Mouse (Mus musculus) natural killer cell, adult 2 months (primary cell): ENCODE data around the gene Znrf1.
"Not testable (repeated sequence)": the region's sequence is repeated elsewhere in the genome, so short reads cannot be mapped to it uniquely, and the experiment has no call there.

Source experiments
- DNase-seq, 2 experiments: peaks; one replicate each; pipeline ENCODE4 v3.0.0; 2022; ENCODE audit warnings: low spot score in 2 of 2

Gene Znrf1

DNA sequence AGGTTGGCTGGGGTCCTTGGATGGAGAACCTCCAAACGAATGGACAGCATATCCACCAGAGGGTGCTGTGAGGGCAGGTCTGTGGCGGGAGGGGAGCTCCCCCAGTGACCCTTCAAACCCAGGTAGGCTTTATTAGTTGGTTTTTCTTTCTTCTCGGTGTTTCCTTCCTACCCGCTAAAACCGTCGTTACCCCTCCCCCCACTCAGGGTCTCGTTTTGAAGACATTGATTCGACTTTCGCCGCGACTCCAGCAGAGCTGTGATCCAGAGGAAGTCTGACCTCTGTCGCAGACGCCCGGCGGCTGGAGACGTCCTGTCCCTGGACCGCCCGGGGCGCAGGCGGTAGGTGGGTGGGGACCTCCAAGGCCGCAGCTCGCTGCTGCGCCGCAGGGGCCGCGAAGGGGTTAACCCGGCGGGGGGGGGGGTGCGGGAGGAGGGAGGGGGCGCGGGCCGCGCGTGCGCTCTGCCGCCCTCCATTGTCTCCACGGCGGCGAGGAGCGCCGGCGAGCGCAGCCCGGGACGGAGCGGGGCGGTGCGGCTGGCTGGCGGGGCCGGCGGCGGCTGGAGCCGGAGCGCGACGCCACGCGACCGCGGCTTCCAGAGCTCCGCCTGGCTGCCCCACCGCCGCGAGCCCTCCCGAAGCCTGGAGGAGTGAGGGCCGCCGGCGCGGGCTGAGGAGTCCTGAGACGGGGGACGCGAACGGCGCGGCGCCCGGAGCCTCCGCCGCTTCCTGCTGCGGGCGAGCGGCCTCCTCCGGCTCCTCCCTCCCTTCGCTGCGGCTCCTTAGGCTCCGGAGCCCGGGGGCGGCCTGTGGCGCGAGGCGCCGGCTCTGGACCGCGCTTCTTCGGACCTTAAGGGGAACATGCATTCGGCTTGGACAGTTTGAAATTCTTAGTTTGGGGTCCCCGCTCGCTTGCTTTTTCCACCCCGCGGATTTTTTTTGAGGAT, at the start of gene Znrf1:
Znrf1 (plus strand) TSS at position 67 of the 947 bp plus-strand sequence.
- DNase-seq, result peak; percentile 57 to 68

DNA sequence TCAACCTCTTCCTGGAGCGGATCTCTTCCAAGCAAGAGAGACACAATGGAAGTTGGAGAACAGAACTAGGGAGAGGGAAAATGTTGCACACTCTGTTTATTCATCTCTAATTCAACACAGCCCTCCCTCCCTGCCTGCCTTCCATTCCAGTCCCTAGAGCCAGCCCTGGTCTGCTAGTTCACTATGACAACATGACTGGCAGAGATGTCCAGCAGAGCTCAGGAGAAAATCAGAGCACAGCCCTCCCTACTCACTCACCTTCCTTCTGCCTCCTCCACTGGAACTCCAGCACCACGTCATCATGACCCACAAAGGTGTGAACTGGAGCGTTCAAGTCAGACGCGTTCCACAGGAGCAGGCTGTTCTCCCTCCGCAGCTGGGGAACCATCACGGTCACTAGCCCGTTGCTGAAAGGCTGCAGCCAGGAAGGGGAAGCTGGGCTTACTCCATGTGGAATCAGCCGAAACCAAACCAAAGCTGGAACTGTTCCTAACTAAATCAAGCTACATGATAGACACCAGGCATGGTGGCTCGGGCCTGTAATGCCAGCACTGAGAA, 45.8 kb upstream of the Znrf1 start:
- DNase-seq, result no peak

DNA sequence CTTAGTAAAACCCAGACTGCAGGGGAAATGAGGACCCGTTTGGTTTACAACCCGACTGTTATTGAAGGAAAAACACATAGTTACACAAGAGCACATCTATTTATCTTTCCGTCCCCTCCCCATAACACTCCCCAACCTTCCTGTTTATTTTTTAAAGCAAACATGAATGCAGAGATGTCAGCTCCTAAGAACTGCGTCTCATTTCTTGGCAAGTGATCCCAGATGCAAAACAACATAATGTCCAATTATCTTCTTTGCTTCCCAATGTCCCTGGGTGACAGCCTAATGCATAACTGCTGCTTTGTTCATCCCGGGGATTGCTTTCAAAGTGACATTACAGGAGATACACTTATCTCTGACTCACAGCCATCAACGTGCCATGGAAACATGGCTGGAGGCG, 44.7 kb upstream of the Znrf1 start:
- DNase-seq, result no peak

GRCm38 (mm10) chr8:111492508-111492907, 43.4 kb upstream of the Znrf1 start:
- DNase-seq, result no peak

- no peak for DNase-seq
Observed at GRCm38 (mm10) chr8:111493176-111493575, 42.7 kb upstream of the Znrf1 start.

DNA sequence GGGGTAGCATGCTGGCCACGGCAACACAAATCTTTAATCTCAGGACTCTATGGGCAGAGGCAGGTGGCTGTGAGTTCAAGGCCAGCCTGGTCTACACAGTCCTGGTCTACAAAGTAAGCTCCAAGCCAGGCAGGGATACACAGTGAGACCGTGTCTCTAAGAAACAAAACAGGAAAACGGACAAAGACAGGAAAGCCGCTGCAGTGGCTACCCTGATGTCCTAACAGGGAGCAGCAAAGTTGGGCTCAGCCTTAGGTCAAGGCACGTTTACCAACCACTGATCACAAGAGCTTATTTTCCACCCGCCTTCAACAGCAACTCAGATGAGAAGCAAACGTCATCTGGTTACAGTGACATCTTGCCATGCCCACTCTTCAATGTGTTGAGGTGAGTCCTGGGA, 39.6 kb upstream of the Znrf1 start:
- no peak for DNase-seq

DNA sequence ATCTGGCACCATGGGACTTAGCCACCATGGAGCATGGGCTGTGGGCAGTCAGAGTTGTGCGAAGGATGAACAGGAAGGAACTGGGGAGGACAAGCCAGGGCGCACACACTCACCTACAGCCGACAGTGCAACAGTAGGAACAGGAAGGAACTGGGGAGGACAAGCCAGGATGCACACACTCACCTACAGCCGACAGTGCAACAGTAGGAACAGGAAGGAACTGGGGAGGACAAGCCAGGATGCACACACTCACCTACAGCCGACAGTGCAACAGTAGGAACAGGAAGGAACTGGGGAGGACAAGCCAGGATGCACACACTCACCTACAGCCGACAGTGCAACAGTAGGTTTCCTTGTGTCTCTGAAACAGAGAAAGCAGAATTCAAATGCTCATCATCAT, 37.6 kb upstream of the Znrf1 start:
- DNase-seq, result not testable (repeated sequence)

DNA sequence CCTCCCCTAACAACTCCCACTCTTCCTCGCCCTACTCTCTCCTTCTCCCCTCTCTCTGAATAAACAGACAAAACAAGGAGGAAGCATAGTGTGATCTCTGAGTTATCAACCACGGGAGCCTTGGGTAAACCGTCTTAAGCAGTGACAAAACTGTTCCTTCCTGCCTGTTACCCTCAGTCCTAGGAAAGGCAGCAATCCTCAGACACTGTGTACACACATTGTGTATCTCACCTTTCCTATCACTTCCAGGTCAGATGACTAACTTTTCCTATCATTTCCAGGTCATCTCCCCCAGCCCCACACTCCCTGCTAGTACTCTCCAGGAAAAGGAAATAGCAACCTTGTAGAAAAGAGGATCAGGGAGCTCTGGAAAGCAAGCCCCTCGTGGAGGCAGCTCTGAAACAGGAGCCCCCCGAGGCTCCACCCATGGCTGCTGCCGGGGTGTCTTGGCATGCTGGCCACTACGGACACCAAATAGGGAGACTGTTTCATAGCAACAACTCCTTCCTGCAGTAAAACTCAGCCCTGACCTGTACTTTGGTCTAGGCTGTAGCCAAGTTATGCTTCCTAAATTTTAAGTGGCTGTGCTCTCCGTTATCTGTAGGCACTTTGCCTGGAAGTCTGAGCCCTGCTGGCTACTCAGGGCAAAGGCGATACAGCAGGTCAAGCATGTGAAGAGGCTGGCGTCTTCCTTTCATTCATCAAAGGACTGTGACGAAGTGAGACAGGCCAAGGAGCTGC, 34.0 kb upstream of the Znrf1 start:
- DNase-seq, result no peak

- DNase-seq, result no peak
Observed at GRCm38 (mm10) chr8:111508566-111508965, 27.3 kb upstream of the Znrf1 start.

DNA sequence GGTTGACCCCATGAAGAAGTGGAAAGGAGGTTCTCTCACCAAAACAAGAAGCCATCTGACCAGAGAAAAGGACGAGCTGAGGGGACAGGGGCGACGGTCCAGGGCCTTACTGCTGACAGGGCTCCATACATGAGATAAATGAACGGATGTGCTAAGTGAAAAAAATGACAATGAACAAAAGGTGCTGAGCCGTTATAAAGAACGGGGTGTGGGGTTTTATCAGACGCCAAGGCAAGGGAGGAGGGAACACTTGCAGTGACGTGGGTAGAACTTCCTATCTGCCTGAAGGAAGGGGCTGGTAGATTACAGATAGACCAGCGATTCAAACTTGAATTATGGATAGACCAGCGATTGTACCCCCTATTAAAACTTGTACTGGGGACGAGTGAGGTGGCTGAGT, 26.6 kb upstream of the Znrf1 start:
- DNase-seq, result no peak

- no peak for DNase-seq
Observed at GRCm38 (mm10) chr8:111510401-111510800, 25.5 kb upstream of the Znrf1 start.

- no peak for DNase-seq
Observed at GRCm38 (mm10) chr8:111512941-111513340, 23.0 kb upstream of the Znrf1 start.

- no peak for DNase-seq
Observed at GRCm38 (mm10) chr8:111513446-111513845, 22.5 kb upstream of the Znrf1 start.

GRCm38 (mm10) chr8:111516451-111517035, 19.4 kb upstream of the Znrf1 start:
- no peak for DNase-seq

DNA sequence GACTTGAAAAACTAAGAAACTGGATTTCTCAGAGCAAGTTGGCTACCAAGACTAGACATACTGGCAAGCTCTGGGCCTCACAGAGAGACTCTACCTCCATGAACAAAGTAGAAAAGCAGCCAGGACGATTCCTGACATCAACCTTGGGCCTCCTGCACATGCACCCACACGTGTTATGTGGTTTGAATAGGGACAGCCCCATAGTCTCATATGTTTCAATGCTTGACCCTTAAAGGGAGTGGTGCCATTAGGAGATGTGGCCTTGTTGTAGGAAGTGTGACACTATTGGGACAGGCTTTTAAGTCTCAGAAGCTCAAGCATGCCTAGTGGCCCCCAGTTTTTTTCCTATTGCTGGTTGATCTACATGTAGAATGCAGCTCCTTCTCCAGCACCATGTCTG, 18.4 kb upstream of the Znrf1 start:
- DNase-seq, result no peak

- peak; percentile 98 for DNase-seq
Observed at GRCm38 (mm10) chr8:111521713-111522429, 14.0 kb upstream of the Znrf1 start, which contains the start of gene Wdr59. Gene Wdr59, minus strand, starts transcription at chr8:111522092.

DNA sequence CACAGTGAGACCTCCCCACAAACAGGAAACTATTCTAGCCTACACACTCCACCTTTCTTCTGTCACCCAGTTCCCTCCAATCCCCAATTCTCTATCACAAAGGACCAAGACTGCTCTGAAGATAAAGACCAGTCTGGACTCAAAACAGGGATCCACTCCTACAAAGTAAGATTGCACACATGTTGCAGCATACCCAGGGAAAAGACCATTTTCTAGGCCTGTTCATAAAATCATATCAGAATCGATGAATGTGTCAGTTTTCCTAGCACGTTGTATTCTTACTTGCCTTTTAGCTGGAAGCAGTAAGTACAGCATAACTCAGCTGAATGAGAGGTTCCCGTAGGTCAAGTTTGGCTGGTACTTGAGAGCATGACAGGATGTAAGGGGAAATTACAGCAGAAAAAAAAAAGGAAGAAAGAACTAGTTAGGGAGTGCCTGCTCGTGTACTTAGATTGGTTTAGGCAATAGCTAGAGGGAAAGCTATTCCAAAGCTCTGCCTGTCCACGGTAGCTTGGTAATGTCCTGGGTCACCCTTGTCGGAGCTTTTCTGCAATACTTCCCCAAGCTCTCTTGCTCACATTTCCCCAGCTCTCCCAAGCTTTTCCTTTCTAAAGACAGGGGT, 9.4 kb upstream of the Znrf1 start:
- no peak for DNase-seq

DNA sequence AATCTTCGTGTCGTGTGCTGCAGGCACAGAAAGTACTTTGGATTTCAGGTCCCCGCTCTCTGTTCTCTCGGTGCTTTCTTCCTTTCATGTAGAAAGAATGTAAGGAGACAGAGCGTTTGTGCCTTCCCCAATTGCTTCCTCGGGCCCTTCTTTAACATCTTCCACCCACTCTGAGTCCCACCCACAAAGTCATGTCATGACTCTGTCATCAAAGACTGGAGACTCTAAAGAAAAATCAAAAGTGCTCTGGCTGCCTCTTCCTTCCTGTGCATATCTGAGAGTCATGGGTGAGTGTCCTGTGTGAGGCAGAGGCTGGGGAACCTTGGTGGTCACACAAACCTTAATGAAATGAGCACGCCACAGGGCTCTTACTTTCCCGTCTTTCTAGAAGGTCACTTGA, 8.7 kb upstream of the Znrf1 start:
- peak in 1 of 2 experiments; percentile 19 for DNase-seq

DNA sequence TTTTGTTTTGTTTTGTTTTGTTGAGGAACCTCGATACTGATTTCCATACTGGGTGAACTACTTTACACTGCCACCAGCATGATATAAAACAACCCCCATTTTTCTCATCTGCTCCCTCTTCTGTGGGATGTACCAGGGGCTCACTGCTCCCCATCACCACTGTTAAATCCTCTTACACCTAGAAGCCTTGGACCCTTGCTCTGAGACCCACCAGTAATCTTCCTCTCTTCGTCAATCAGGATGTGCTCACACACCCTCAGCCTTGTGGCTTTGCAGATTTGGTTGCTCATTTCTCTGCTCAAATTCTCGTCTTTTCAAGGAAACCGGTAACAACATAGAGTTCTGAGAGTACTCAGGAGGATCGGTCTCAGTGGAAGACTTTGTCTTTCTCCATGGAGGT, 7.8 kb upstream of the Znrf1 start:
- DNase-seq, result no peak

DNA sequence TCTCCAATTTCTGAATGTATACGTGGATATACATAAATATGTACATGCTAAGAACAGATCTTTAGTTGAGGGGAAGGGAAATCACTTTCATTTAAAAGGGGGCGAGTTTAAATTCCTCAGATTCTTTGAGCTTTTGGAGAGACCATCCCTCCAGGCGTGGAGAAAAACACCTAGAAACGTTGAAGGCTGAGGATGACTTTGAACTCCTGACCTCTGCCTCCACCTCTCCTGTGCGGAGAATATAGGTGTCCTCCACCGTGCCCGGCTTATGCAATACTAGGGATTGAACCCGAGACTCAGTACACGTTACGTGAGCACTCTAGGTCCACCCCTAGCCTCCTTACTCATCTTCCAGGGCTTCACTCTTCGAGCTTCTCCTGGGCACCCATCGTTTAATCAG, 4.7 kb upstream of the Znrf1 start:
- no peak for DNase-seq

DNA sequence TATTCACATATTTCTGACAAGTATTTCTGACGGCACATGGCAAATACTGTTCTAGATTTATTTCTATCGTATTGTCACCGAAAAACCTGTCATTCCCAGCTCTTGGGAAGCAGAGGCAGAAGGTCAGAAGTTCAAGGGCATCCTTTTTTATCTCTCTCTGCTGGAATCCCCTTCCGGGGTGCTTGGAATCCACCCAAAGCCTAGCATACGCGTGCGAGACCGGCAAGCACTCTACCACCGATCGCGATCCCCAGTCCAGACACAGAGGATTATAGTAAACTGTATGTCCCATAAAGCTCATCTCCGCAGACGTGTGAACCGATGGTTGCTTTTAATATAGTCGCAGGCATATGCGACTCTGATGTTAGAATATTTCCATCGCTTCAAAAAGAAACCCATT, 4.3 kb upstream of the Znrf1 start:
- no peak for DNase-seq
